Mouse (Mus musculus) heart, adult 18-20 months (tissue): ENCODE data around the gene Msi2. TPM values are rescaled to one million over a fixed set of nuclear protein-coding genes. Genes with fewer than 3 reads are reported as not detected.

ENCODE experiments used
- DNase-seq, 2 experiments: peaks; one replicate each; pipeline ENCODE4 v3.0.0; 2021 to 2022; ENCODE audit warnings: mixed read lengths in 1 of 2
- total RNA-seq, 2 experiments: library from RNA; stranded (reverse); gene quantifications; 2 replicates each; pipeline ENCODE4 v1.2.3; 2021

The Msi2 gene
- total RNA-seq, 2 experiments from 2014 or later = 179 to 203 TPM

DNA sequence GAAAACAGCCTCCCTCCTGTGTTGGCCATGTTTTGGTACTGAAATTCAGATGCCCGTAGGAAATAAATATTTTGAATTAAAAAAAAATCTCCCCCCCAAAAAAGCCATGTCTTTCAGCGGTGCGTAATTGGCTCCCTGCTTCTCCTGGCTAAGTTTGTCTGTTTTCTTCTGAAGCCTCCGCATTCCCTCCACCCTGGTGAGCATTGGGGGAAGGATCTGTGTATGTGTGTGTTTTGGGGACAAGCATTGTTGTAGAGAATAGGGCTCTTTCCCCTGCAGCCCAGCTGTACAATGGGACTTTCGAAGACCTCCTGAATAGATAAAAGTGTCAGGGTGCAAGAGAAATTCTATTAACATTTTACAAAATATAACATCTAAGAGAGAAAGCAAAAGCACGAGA is 236.1 kb downstream of the Msi2 start:
- no peak for DNase-seq

DNA sequence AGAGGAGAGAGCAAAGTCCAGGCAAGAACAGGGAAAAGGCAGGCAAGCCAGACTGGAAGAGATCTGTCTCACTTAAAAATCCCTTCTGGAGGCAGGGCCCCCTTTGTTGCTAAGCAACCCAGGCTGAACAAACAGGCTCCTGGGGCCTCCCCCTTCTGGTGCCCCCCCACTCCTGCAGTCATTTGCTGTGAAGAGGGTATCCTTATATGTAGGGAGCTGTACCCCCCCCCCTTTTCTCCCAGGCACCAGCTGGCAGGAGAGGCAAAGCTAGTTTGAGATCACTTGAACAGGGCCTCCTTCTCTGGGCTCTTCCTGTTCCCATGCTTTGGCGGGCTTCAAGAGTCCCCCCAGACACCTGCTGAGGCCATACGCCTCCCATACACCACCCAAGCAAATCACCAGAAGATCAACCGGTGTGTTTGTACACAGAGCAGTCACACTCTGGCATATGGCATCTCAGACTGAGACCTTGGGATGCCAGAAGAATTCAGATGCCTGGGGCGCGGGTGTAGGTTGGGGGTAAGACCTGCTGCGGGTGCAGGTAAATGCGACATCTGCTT is 236.6 kb downstream of the Msi2 start:
- DNase-seq = no peak

DNA sequence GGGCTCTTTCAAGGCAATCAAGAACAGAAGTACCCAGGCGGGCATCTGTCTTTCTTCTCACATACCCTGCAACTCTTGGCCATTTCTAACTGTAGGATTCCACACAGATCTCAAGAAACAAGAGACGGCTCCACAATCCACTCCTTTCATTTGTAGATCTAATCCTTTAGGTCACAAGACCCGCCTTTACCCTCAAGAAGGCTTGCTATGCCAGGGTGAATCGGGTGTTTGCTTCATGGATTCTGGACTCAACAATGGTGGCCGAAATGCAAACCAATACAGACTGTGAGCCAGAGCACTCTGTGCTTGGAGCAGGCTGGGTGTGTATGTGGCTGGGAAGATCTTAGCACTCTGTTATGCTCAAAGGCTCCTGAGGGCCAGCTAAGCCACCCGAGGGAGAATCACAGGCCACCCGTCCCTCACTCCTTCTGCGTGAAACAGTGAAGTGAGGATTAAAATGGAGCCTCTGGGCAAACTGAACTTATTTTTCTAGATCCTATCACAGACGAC is 237.2 kb downstream of the Msi2 start:
- DNase-seq = no peak

DNA sequence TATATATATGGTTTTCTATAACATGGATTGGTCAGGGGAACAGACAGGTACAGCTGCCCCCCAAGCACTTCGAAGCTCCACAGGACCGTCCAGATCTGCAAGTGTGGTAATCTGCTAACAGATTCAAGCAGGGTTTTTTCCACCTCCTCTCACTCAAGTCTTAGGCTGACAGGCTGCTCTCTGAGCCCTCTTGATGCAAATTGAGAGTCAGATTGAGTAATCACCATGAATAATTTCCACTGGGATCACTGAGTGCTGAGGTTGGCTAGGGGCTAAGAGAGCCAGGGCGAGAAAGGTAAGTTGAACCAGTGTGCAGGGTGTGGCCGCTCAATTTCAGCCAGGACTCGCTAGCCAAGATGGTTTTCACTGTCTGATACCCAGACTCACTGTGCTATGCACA is 238.8 kb downstream of the Msi2 start:
- DNase-seq = no peak

DNA sequence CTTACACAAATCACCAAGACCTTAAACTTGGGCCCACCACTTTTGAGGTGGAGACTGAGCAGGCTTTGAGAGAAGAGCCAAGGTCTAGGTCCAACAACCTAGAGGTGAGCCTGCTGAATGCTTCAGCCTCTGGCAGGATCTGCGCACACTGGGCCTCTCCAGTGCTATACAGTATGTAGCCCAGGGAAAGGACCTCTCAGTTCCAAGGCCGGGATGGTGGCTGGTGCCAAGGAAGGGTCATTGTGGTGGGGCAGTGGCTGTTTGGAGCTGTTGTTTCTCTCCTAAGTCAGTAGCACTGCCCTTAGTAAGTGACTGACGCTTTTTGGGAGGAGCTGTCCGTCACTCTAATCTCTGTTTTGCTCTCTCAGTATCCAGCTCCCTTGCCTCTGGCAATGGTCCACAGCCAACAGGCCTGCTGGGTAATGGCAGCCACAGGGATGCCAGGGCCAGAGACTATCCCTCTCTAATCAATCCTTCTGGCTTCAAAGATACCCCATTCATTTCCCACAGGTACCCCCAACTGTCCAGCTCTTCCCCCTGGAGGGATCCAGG is 243.3 kb downstream of the Msi2 start:
- DNase-seq = peak; percentile 62 to 63

DNA sequence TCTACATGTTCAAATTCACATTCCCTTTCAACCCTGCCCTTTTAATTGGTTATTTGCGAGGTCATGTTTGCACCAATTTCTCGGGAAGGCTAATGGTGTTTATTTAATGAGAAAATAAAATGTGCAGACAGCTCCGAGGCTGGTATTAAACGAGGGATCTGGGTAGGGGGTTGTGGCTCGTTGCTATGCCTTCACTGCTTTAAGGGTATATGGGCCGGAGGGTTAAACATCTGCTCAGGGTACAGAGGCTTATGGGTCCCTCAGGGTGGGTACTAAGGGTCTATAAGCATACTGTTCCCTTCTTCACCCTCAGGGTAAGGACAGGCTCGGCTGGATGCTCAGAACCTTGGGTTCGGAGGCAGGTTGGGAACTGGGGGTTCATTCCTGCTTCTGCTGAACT is 245.6 kb downstream of the Msi2 start:
- DNase-seq = no peak

DNA sequence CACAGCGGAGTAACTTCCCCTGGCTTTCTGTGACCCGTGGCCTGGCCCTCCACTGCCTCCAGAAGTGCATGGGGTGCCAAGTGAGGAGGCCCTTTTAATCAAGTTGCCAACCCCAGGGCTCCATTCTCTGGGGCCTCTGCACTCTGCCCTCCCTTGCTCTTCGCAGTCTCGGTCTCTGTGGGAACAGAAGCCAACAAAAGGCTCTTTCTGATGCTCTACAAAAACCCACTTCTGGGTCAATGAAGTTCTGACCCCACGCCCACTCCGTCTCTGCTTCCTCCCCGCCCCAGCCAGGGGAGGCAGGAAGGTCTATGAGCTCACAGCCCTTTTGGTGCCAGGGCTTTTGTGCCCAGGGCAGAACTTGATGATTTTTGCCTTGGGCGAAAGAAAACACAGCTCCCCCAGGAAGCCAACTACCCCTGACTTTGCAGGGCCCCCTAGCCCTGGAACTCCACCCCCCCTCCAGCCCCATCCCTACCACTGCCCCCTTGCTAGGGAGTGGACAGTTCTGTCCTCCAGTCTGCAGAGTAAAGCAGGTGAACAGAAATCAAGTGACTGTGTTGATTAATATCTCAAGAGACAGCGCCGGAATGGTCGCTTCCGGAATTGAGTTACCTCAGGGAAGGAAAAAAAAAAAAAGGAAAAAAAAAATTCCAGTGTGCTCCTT is 246.2 kb downstream of the Msi2 start:
- DNase-seq = no peak

DNA sequence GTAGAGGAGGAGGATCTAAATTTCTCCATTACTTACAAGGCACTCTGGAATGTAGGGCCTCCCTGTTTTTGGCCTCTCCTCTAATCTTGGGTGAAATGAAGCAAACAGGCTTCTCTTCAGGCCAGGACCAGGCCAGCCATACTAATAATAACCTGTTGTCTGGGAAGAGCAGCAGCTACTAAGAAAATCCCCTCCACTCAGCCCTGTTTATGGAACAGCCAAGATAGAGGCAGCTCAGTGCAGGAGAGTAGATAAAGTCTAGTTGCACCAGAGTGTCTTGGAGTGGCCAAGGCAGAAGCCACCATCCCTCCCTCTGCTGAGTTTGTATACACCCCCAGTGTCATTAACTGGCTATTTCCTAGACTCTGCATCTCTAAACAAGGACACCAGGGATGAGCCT is 247.7 kb downstream of the Msi2 start:
- DNase-seq = peak in 1 of 2 experiments; percentile 27

DNA sequence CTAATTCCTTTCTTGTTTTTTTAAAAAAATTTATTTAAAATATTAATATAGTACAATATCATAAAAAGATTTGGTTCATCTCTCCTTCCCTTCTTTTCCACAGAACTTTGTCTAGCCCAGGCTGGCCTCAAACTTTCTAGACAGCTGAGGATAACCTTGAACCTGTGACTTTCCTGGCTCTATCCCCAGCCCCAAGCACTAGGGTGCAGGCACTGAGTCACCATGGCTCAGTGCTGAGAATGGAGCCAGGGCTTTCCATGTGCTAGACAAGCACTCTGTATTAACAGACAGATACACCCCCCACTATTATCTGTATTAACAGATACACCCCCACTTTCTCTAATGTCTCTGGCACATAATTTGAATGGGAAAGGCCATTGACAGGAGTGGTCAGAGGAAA is 249.3 kb downstream of the Msi2 start:
- DNase-seq = no peak

DNA sequence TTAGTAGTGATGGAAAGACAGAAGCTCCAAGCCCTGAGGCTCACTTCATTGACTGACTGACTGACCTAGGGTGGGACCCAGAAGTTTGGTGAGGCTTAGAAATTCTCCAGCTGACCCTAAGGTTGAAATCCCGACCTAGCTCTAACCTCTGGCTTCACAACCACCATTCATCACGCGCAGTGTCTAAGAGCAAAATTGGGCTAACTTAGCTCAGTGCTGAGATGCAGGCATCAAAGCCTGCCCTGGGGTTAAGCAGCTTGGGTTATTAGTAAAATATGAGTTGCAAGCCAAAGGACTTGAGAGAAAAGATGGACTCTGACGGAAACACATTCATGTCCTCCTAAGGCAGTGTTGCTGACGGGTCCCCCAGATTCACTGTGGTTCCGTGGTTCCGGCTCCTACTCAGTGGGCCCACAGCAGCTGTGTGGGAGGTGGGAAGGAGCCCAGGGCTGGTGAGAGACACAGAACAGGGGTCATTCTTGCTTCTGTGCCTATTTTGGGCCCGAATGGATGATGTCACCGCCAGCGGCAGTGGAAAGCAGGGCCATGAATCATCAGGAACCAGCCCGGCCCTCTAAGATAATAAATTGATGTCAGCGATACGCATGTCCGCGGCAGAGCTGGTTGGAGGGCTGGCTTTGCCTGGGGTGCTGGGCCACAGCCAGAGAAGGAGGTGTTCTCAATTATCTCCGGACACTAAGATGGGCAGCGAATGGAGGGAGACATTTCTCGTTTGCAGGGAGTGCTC is 250.6 kb downstream of the Msi2 start:
- peak; percentile 76 to 85 for DNase-seq

DNA sequence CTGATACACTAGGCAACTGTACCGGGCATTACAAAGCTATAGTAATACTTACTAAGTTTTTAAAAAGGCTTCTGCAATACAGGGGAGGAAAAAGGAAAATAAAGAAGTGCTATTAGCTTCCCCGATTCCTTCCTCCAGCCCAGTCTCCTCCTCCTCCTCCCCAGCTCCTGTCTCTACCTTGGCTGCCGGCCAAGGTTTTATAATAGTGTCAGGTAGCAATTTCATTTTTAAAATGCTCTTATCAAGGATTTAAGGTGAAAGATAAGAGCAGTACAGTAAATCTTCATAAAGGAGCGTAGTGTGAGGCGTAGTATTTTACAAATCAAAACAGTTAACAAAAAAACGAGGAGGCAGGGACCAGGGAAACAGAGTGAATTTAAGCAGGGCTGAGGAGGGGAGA is 254.4 kb downstream of the Msi2 start:
- no peak for DNase-seq

DNA sequence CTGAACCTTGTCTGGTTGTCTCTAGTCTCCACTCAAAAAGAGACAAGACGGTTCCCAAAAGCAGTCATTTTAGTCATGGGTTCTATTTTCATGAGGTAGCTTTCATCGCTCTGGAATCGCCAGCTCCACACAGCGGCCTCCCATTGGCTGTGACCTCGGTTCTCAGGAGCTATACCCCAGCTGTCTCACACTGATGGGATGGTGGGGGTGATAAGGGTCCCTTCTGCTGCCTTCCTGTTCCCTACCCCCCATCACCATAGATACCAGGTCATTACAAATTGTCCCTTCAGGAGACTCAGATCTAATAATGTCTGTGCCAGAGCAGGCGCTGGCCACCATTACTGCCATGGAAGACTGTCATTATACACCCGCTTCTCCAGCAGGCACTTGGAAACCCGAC is 255.5 kb downstream of the Msi2 start:
- no peak for DNase-seq

DNA sequence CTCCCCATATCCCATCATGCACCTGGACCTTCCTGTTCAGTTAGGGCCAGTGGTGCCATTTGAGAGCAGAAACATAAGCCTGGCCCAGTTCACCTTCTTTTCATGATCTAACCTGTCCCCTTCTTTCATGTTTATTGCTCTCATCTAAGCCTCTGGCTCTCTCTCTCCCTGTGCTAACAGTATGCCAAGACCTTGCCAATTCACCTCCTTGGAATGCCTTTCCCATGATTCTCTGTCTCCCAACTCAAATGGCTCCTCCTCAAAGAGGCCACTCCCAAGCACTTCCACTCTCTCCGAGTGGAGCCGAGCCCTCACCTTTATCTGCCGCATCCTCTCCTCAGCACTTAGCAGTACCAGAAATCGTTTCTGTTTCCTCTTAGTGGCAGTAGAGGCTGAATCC is 256.7 kb downstream of the Msi2 start:
- DNase-seq = no peak

DNA sequence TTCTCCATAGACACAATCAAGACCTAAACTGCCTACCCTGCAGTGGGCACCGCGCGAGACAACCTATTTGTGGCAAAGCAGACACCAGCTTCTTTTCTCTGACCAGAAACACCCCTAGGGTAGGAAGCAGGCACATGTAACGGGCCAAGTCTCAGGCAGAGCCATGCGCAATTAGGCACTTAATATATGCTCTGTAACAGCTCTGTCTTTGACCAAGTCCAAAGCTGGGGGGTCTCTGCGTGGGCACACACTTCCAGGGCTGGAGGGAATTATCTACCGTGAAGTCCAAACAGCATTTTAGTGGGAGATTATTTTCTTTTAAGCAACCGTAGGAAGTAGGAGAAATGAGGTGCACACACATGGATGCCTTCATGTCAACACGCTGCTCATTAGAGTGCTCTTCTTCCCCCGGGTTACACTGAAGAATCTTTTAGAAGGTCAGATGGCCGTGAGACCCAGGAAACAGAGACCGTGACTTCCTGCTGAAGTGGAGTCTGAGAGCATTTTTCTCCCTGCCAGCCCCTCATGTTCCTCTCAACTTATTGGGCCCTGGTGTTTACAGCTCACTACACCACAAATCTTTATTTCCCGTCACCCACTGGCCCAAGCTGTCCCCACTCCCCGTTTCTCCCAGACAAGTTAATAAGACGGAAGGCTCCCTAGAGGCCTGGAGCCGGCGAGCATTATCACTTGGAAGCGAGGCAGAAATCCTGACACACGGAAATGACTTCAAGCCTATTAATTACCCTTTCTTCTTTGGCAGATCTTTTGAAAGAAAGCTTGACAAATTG is 258.2 kb downstream of the Msi2 start:
- DNase-seq = peak; percentile 42 to 45

DNA sequence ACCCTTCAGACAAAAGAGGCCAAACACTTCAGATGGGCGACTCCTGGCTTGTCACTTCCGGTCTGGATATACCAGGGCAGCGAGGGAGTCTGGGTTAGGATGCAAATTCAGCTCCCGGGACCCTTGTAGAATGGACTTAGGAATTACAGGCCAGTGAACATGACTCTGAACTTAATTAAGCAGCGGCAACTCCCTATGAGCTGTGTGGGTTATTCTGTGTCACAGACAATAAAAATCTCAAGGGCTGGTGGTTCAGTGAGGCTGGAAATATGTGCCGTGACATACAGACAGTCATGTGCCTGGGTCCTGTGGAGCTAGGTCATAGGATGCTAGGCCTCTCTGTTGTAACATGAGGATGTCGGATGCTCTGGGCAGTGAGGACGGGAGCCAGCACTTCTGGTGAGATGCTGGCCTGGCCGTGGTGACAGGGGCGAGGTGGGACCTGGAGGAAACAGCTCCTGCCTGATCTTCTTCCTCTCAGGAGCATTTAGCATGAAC is 261.0 kb downstream of the Msi2 start:
- no peak for DNase-seq

DNA sequence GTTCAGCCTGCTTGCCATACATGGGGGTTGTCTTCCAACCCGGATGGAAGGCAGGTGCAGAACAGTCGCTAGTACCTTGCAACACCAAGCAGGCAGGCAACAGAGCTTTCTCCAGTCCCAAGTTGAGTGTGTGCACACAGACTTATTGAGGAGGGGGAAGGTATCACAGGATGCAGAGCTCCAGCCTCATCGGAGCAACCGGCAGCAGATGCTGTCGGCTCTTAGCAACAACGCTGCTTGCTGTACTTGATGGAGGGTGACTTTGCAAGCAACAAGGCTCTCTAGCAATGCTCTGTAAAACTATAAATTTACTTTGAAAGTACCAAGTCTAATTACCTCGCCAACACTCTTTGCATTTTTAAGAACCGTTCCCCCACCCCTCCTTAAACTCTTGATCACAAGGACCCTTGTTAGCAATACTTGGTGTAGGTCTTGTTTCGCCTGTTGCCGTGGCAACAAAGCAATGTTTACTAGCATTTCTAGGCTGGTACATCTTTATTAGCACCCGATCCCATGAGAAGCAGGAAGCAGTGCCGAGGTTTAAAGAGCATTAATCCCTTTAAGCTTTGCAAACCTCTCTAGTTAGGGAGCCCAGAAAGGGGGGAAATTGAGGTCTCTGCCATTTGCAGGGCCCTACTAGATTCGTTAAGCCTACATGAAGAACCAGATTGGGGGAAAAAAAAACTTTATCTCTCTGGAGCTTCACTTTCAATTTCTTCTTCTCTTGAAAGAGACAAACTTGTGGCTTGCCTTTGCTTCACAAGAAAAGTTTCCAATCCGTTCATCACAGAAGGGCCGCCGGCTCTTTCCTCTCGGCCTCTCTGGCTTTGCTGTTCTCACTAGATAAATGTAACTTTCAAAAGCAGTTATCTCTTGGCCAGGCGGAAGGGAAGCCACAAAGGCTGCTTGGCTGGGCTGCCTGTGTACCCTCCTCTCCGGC is 263.2 kb downstream of the Msi2 start:
- no peak for DNase-seq

DNA sequence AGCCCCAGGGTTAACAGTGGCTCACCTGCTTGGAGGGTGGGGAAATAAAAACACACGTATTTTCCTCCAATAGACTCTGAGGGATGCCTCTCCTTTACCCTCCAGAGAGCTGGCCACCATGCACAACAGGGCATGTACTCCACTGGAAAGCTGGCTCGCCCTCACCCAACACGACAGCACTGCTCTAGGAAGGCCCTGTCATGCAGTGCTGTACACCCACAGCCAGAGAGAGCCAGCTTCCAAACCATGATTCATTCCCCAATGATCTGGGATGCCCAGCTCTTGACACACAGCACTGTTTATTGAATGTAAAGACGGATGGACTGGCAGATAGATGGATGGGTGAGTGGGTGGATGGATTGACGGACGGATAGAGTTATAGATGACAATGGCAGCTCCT is 269.1 kb downstream of the Msi2 start:
- DNase-seq = no peak

DNA sequence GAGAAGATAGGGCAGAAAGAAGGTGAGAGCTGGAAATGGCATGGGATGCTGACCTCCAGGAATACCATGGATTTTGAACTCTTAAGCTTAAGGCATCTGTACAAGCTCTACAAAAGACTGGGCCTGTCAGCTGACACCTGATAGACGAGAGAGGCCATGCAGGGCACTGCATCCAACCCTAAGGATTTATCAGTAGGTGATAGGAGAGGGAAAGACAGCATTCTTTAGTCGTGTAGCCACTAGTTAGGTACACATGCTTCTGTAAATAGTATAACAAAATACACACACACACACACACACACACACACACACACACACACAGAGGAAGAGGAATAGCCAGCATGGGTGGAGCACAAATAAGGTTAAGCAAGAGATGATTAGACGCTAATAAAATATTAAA is 269.7 kb downstream of the Msi2 start:
- DNase-seq = no peak

DNA sequence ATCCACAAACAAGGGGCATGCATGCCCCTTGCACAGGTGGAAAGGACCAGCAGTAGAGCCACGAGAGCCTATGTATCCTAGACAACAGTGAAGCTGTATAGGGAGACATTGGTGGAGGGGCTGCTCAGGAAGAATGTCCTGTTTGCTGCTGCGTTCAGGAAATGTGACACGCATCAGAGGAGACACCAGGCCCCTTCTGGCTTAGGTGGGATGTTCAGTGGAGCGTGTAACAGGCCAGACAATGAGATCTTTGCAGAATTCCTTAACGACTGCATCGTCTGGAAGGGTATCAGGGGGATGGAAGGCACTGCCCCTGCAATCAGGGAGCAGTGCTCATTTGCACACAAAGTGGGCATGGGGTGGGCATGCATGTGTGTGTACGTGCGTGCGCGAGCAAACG is 271.0 kb downstream of the Msi2 start:
- DNase-seq = no peak

DNA sequence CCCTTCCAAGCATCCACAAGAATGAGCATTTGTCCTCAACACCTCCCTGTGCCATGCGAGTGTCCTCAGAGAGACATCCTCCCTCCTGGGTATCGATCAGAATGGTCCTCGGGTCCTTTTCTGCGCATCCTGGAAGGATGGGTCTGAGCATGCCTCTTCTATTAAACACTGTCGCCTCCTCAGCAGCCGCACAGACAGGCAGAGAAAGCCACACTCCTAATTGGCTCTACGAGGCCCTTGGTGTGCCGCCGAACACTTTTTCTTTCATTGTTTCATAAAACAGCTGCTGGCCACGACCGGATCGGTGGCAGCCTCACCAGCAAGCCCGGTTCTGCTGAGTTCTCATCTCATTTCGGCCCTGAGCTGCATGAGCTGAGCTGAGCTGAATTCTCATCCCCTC is 274.4 kb downstream of the Msi2 start:
- DNase-seq = no peak

DNA sequence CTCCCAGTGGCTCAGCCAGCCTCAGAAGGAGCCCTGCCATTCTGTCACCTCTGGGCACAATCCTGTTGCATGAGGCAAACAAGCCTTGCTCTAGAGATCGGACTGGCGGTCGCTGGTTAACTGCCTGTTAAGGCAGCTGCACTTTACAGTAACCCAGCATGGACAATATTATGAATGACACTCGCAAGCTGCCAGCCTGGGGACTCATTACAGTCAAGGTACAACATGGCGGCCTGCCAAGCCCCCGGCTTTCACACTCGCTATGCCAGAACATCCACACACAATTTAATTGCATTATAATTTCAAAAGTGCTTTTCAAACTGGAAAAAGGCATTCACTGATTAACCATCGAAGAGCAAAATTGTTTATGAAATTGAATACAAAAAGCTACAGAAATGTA is 275.0 kb downstream of the Msi2 start:
- no peak for DNase-seq
